Mouse (Mus musculus) left cerebral cortex, adult 11 months (tissue): ENCODE measurements around the gene Dnal4.
A peak's percentile ranks its signal among the peaks of the same experiment; 100 is the strongest.

ENCODE experiments used
- DNase-seq: peaks from one replicate; pipeline ENCODE4 v3.0.0; 2022; ENCODE audit warnings: low spot score

Dnal4 gene

DNA sequence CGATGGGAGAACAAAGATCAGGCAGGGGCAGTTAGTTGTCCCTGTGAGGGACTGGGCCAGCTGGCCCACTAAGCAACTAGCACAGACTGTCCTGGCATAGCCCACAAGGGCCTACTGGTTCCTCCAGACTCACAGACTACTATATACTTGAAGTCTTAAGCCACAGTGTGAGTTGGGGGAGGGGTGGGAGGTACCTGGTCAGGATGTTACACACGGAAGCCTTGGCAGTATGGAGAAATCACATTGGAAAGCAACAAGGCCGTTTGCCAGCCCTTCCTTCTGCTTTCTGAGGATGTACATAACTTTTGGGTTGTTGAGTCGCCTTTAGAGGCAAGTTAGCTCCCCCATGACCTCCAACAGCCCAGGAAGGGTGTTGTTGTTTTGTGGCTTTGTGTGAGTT lies 44.0 kb downstream of the Dnal4 start:
- no peak for DNase-seq

DNA sequence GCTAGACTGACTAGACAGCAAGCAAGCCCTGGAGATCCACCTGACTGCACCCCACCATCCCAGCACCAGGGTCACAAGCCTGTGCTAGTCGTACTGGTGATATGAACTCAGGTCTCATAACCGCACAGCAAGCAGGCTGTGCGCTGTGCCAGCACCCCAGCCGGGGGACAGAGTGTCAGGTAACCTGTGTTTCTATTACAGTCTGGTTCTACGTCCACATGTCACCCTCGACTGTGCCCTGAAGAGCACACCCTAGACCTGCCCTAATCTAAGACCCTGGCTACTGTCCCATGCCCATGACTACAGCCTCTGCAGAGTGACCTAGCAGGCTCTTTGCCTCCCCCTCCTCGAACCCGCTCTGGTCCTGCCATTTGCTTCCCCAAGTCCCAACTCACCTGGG lies 44.5 kb downstream of the Dnal4 start:
- no peak for DNase-seq

- DNase-seq, result no peak
Measured at GRCm38 (mm10) chr15:79731554-79731953, 46.1 kb downstream of the Dnal4 start.

DNA sequence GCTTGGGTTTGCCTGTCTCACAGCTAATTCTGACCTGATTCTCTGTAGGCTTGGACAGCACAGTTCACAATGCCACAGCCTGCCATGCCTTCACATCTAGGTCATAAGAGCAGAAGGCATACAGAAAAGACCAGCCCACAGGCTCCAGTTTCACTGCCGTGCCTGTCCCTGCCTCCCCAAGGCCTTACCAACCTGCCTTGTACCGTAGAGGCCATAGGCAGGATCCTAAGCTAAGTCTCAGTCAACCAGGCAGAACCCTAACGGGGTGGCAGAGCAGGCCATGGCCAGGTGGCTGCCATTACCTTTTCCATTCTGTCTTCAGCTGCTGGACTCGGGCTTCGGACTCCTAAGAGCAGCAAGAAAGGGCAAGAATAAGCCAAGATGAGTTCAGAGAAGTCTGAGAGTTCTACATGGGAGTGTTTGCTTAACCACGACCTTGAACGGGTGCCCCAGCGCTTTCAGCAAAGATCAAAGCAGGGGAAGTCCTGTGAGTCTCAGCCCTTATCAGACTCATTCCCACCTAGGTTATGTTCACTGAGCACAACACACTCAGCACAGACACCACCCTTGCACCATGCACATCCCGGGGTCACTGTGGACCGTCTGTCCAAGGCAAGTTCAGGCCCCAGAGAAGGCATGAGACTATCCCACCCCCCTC lies 48.8 kb downstream of the Dnal4 start:
- DNase-seq, result no peak

DNA sequence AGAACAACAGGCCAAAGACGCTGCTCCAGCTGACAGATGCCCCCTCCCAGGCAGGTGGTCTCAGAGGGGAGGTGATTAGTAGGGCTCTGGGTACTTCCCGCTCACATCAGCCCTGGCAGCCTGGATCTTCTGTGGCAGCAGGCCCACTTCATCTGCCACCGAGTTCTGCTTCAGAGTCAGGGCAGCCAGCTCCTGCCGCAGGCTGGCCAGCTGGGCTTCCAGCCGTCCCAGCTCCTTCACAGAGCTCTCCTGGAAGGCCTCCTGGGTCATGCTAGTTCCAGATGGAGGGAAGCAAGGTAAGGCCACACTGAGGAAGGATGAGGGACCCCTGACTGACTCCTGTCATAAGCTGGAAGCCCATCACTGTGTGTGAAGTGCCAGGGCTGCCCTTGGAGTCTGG lies 49.3 kb downstream of the Dnal4 start:
- DNase-seq, result no peak

DNA sequence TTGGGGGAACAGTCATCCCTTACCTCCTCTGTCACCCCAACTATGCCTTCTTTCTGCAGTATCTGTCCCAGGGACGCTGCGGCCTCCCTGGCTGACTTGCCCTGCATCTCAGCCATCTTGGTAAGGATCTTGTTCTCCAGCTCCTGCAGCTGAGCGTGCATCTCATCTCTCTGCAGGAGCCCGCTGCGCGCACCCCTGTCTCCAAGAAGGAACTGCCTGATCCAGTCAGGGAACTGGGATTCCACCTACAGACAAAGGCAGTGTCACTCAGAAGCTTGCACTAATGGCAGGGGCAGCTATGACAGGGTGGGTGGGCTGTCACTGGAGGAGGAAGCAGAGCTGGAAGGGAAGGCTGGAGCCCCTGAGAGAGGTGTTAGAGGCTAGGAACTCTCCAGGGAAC lies 49.8 kb downstream of the Dnal4 start:
- DNase-seq, result peak; percentile 54

GRCm38 (mm10) chr15:79725190-79725789 lies 52.4 kb downstream of the Dnal4 start:
- DNase-seq, result peak; percentile 68

- no peak for DNase-seq
Measured at GRCm38 (mm10) chr15:79723439-79723838, 54.2 kb downstream of the Dnal4 start.

DNA sequence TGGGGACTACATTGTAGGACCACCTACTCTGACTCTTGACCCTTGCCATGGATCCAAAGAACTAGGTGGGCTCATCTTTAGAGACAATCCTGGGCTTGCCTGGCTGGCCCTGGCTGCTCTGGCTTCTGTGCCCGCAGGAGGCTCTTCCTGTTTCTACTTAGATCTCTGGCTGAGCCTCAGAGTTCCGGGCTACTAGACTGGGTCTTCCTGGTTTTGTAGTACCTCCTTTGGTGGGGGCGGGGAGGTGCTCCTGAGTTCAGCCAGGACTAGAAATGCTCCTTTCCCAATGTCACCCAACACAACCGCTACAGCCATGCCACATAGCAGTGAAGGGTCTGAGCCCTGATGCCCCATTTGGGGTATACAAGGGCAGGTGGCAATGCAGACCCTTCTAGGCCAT lies 56.9 kb downstream of the Dnal4 start:
- no peak for DNase-seq

DNA sequence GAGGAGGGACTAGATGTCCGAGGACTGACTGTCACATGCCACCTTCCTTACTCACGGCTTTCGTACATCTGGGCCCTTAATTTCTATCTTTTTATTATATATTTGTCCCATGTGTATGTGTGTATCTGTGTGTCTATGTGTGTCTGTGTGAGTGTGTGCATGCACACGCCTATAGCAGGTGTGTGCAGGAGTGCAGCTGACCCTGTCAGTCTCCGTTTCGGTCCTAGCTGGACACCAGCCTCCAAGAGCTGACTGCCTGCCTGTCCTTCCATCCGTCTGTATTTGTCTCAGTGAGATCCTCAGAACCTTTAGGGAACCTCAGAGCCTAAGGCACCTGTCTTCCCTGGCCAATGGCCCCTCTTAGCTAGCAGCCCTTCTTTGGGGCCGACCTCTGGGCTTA lies 57.4 kb downstream of the Dnal4 start:
- DNase-seq, result no peak

GRCm38 (mm10) chr15:79716710-79717109 lies 60.9 kb downstream of the Dnal4 start:
- DNase-seq, result no peak

DNA sequence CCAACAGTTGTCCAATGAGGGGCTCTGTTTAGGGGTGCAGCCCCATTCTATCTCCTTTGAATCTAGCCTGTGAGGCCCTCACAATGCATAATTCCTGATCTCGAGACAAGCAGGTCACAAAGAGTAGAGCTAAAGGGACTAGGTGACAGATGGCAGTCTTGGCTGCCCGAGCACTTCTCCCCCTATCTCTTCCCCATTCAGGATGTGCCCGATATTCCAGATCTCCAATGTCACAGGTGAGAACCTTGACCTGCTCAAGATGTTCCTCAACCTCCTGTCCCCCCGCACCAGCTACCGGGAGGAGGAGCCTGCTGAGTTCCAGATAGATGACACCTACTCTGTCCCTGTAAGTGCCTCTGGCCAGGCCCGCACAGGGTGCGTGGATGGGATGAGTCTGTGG lies 62.0 kb downstream of the Dnal4 start:
- no peak for DNase-seq
